Mouse (Mus musculus) kidney, postnatal 0 days (tissue): ENCODE data around the gene Foxi2. TPM values are rescaled to one million over a fixed set of nuclear protein-coding genes. Genes with fewer than 3 reads are reported as not detected.

Experiments used
- ATAC-seq: fragments of 200-750 bp; cut with Nextera tagmentation; replicated peaks from 2 replicates; pipeline ENCODE4 v1.8.0; 2017; ENCODE audit warnings: low read depth, moderate number of reproducible peaks, moderate TSS enrichment, moderate library complexity; ENCODE audit not compliant: low FRiP score
- DNase-seq: peaks from one replicate; pipeline ENCODE4 v3.0.0-alpha.2; 2016; ENCODE audit warnings: low spot score
- H3K27ac ChIP-seq: fragments of 300-500 bp; sonication (generic); 2 replicates; pipeline ENCODE4 v1.5.1; 2014; ENCODE audit warnings: mild to moderate bottlenecking
- H3K27me3 ChIP-seq: fragments of 300-500 bp; sonication (generic); 2 replicates; pipeline ENCODE4 v1.6.1; 2014; ENCODE audit warnings: low read length, mixed read lengths; ENCODE audit not compliant: insufficient read depth
- H3K36me3 ChIP-seq: fragments of 300-500 bp; sonication (generic); 2 replicates; pipeline ENCODE4 v1.6.1; 2014; ENCODE audit warnings: low read length, mixed read lengths; ENCODE audit not compliant: insufficient read depth
- H3K4me1 ChIP-seq: fragments of 300-500 bp; sonication (generic); replicated peaks from 2 replicates; pipeline ENCODE4 v1.6.1; 2014; ENCODE audit warnings: antibody characterized with exemption, low read length, mixed read lengths; ENCODE audit not compliant: insufficient read depth
- H3K4me2 ChIP-seq: fragments of 300-500 bp; sonication (generic); 2 replicates; pipeline ENCODE4 v1.6.1; 2014; ENCODE audit warnings: mild to moderate bottlenecking, low read length, moderate library complexity, mixed read lengths
- H3K4me3 ChIP-seq: fragments of 300-500 bp; sonication (generic); replicated peaks from 2 replicates; pipeline ENCODE4 v1.5.1; 2014; ENCODE audit warnings: low read depth, low read length
- H3K9ac ChIP-seq: fragments of 300-500 bp; sonication (generic); 2 replicates; pipeline ENCODE4 v1.6.1; 2014; ENCODE audit warnings: low read depth, low read length
- H3K9me3 ChIP-seq: fragments of 300-500 bp; sonication (generic); replicated peaks from 2 replicates; pipeline ENCODE4 v1.6.1; 2016; ENCODE audit warnings: low read length, inconsistent platforms, mixed read lengths
- CTCF ChIP-seq: IDR thresholded peaks from 2 replicates; pipeline ENCODE4 v1.5.1; 2016; ENCODE audit warnings: antibody characterized with exemption, low read depth, mild to moderate bottlenecking, moderate library complexity
- WGBS: fragments of 180-500 bp; shearing (Covaris S2); extraction: QIAGEN DNeasy Blood & Tissue Kit; methylation state at CpG from one replicate; pipeline ENCODE4 v1.1.7; 2014; 5-methylcytosine and 5-hydroxymethylcytosine counted together
- polyA plus RNA-seq: library from polyadenylated mRNA; unstranded; fragments of >200 nt; fragmentation: Nextera tagmentation; extraction: Ambion mirVana; gene quantifications from 2 replicates; pipeline ENCODE4 v1.2.1, GENCODE M21; 2015

Gene Foxi2
- polyA plus RNA-seq, 1 experiment from 2014 or later = not detected

- H3K4me3 ChIP-seq = no peak overlapping the region
- H3K27ac ChIP-seq = no peak overlapping the region
- ATAC-seq = no peak
- no peak overlapping the region for H3K4me2 ChIP-seq
- H3K4me1 ChIP-seq = no peaks in the 10 kb centered on the region
- DNase-seq = peak; percentile 57
- H3K36me3 ChIP-seq = no peaks in the 10 kb centered on the region
- no peaks in the 10 kb centered on the region for H3K9me3 ChIP-seq
- TF ChIP-seq CTCF = no peak
- no peak overlapping the region for H3K9ac ChIP-seq
- 43% methylated on average over 3 of the region's 3 CpGs for WGBS
- H3K27me3 ChIP-seq = no peaks in the 10 kb centered on the region
Observed at GRCm38 (mm10) chr7:135453690-135454089, 43.6 kb downstream of the Foxi2 start.

Other genes with a start within 250 kb of the Foxi2 start
- 0.18 TPM in 1 of 2 replicates, not detected in the other for gene Nps, start 151.6 kb upstream of the Foxi2 start, polyA plus RNA-seq
- 24.6 and 26.1 TPM in 2 replicates for gene Clrn3, start 118.3 kb downstream of the Foxi2 start, polyA plus RNA-seq
- 1.0 and 1.3 TPM in 2 replicates for gene Ptpre, start 127.2 kb downstream of the Foxi2 start, polyA plus RNA-seq